Comparison of ENCODE assay signal across 8 mouse cellular contexts in the genomic region with DNA sequence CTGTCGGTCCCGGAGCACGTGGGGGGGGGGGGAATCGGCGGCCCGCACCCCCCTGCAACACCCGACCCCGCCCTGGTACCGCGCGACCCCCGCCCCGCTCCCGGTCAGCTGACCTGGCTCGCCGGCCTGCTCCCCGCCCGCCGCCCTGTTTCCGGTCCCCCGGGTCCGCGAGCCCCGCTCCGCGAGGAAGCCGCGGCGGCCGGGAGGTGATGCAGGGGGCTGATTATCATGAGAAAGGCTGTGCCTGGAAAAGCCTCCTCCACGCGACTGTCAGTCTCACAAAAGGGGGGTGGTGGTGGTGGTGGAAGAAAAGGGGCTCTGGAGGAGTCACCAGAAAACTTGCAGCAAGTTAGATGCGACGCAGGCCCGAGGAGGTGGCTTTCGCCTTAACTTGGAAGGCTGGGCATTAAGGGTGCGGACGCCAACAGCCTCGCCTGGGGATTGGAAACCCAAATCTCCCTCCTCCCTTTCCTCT. TPM values are rescaled to one million over a fixed set of nuclear protein-coding genes. Genes with fewer than 3 reads are reported as not detected.
A peak's percentile ranks its signal among the peaks of the same experiment; 100 is the strongest.
DNase-seq lines count a peak whose midpoint lies in the region; ATAC-seq and TF ChIP-seq lines count a peak whose summit lies in the region.

Gene Zeb2 (minus strand): TSS at position 309 of the 475 bp plus-strand sequence.

- peak within 1 kb of the TSS; percentile 70 for H3K27ac ChIP-seq in embryonic facial prominence, embryonic 12.5 days
- peak within 1 kb of the TSS; percentile 49 for H3K27ac ChIP-seq in limb, embryonic 14.5 days (replicated peaks; ENCODE audit: low read depth, low read length)
- H3K27ac ChIP-seq in midbrain, embryonic 14.5 days (replicated peaks; ENCODE audit: low read depth, low read length) = peak within 1 kb of the TSS; percentile 79

- H3K4me1 ChIP-seq in embryonic facial prominence, embryonic 12.5 days = peaks cover 8% of the 10 kb centered on the region; the same call in 1 of the 2 replicates
- 0 out of 2 replicates have a peak, but pooled peaks cover 4% of the 10 kb centered on the region for H3K4me1 ChIP-seq in limb, embryonic 14.5 days (ENCODE audit: control insufficient read depth, insufficient read depth, low read length)
- peaks cover 24% of the 10 kb centered on the region for H3K4me1 ChIP-seq in midbrain, embryonic 14.5 days (ENCODE audit: control insufficient read depth, insufficient read depth, low read length)

- peak within 1 kb of the TSS; percentile 64 for H3K9ac ChIP-seq in embryonic facial prominence, embryonic 12.5 days
- peak within 1 kb of the TSS; percentile 70 for H3K9ac ChIP-seq in limb, embryonic 14.5 days (ENCODE audit: low read depth, low read length, severe bottlenecking)
- H3K9ac ChIP-seq in midbrain, embryonic 14.5 days (replicated peaks; ENCODE audit: low read length) = peak within 1 kb of the TSS; percentile 54

- peak; percentile 63 to 69 for DNase-seq in cerebellum, postnatal 14 days
- peak; percentile 85 to 87 for DNase-seq in heart, adult 18-20 months
- peak; percentile 47 for DNase-seq in kidney, adult 11 months
- peak; percentile 36 for DNase-seq in limb, embryonic 14.5 days (ENCODE audit: low spot score)
- DNase-seq in midbrain, embryonic 14.5 days = peak; percentile 85
- DNase-seq in spleen, postnatal 4 days (ENCODE audit: low spot score in 2 of 2) = peak; percentile 53 to 80

- no peaks in the 10 kb centered on the region for H3K27me3 ChIP-seq in embryonic facial prominence, embryonic 12.5 days
- H3K27me3 ChIP-seq in limb, embryonic 14.5 days (ENCODE audit: control insufficient read depth, insufficient read depth, low read length) = peaks cover 32% of the 10 kb centered on the region
- no peaks in the 10 kb centered on the region for H3K27me3 ChIP-seq in midbrain, embryonic 14.5 days (ENCODE audit: control insufficient read depth, insufficient read depth, low read length)

- no peak for ATAC-seq in cerebellum, adult (ENCODE audit: insufficient number of reproducible peaks, low FRiP score, low TSS enrichment)
- peak; percentile 47; the same call in 1 of the 2 replicates for ATAC-seq in embryonic facial prominence, embryonic 12.5 days (ENCODE audit: insufficient number of reproducible peaks, insufficient read depth, low FRiP score, low TSS enrichment)
- peak; percentile 72 for ATAC-seq in limb, embryonic 14.5 days (ENCODE audit: low FRiP score, low read depth)
- ATAC-seq in midbrain, embryonic 14.5 days (ENCODE audit: low FRiP score, low TSS enrichment) = peak; percentile 81

- H3K36me3 ChIP-seq in embryonic facial prominence, embryonic 12.5 days = no peaks in the 10 kb centered on the region
- H3K36me3 ChIP-seq in limb, embryonic 14.5 days (ENCODE audit: control insufficient read depth, insufficient read depth, low read length) = no peaks in the 10 kb centered on the region
- no peaks in the 10 kb centered on the region for H3K36me3 ChIP-seq in midbrain, embryonic 14.5 days (ENCODE audit: control insufficient read depth, insufficient read depth, low read length)

- TF ChIP-seq POLR2A in limb, embryonic 14.5 days (IDR thresholded peaks at IDR 0.05; ENCODE audit: borderline replicate concordance, extremely low read depth, insufficient read depth, insufficient read length) = no peak

- H3K9me3 ChIP-seq in embryonic facial prominence, embryonic 12.5 days = no peaks in the 10 kb centered on the region
- no peaks in the 10 kb centered on the region for H3K9me3 ChIP-seq in limb, embryonic 14.5 days (ENCODE audit: control insufficient read depth, low read length)
- H3K9me3 ChIP-seq in midbrain, embryonic 14.5 days (ENCODE audit: control insufficient read depth, low read length) = no peaks in the 10 kb centered on the region

- peak within 1 kb of the TSS; percentile 70 for H3K4me2 ChIP-seq in embryonic facial prominence, embryonic 12.5 days (replicated peaks)
- H3K4me2 ChIP-seq in limb, embryonic 14.5 days (replicated peaks; ENCODE audit: low read depth, low read length, severe bottlenecking) = peak within 1 kb of the TSS; percentile 83
- peak within 1 kb of the TSS; percentile 80 for H3K4me2 ChIP-seq in midbrain, embryonic 14.5 days (ENCODE audit: low read length)

- peak within 1 kb of the TSS; percentile 49 for H3K4me3 ChIP-seq in embryonic facial prominence, embryonic 12.5 days
- H3K4me3 ChIP-seq in limb, embryonic 14.5 days (replicated peaks; ENCODE audit: low read length) = peak within 1 kb of the TSS; percentile 49
- H3K4me3 ChIP-seq in midbrain, embryonic 14.5 days (replicated peaks; ENCODE audit: low read depth, low read length) = peak within 1 kb of the TSS; percentile 54

- WGBS in embryonic facial prominence, embryonic 12.5 days = 0% methylated on average over 18 of the region's 39 CpGs
- under 1% methylated on average over 30 of the region's 39 CpGs for WGBS in limb, embryonic 14.5 days
- WGBS in midbrain, embryonic 14.5 days = 0% methylated on average over 39 of the region's 39 CpGs

RNA-seq across cellular contexts. Expression of gene Zeb2, which starts in this region (rescaled TPM):
- 47.4 and 49.3 TPM in 2 replicates for polyA plus RNA-seq in embryonic facial prominence, embryonic 12.5 days (2016; fragmentation: Nextera tagmentation; extraction: Ambion mirVana)
- total RNA-seq in heart, adult 18-20 months (2021) = 10 to 100 TPM; 34.4 to 44.2 TPM
- 25.2 and 27.2 TPM in 2 replicates for polyA plus RNA-seq in limb, embryonic 14.5 days (2012; rRNA removed)
- 39.8 and 43.9 TPM in 2 replicates for polyA plus RNA-seq in limb, embryonic 14.5 days (2014; fragmentation: Nextera tagmentation; extraction: Ambion mirVana)
- 25.5 and 32.3 TPM in 2 replicates for polyA plus RNA-seq in midbrain, embryonic 14.5 days (2014; fragmentation: Nextera tagmentation; extraction: Ambion mirVana)

Comparison
In these comparisons a context has a peak if more than half of its experiments do, and no peak if none do; other contexts are left out.
1. DNase-seq: peak in every context shown above with its lines; median percentile 86 in heart, adult 18-20 months; 85 in midbrain, embryonic 14.5 days; 66 in spleen, postnatal 4 days; 66 in cerebellum, postnatal 14 days; 47 in kidney, adult 11 months; 36 in limb, embryonic 14.5 days.